Mouse (Mus musculus): ENCODE results near the gene Bcl7b. TPM values are rescaled to one million over a fixed set of nuclear protein-coding genes. Genes with fewer than 3 reads are reported as not detected.
"Not testable (repeated sequence)": the region's sequence is repeated elsewhere in the genome, so short reads cannot be mapped to it uniquely, and the experiment has no call there.

Bcl7b gene
- total and polyA plus RNA-seq, 2 experiments from 2014 or later: 18.5 to 32.5 TPM

- no peak for ATAC-seq
Measured at GRCm38 (mm10) chr5:135224169-135224568, 56.1 kb downstream of the Bcl7b start.

GRCm38 (mm10) chr5:135225879-135226278, 57.8 kb downstream of the Bcl7b start:
- H3K27ac ChIP-seq; DNase-seq (ENCODE audit: low spot score); H3K9ac ChIP-seq (replicated peaks; ENCODE audit: low read length); H3K4me1 ChIP-seq (ENCODE audit: insufficient read depth, low read length); H3K4me2 ChIP-seq (ENCODE audit: low read depth, low read length); H3K9me3 ChIP-seq (ENCODE audit: low read length); H3K4me3 ChIP-seq (ENCODE audit: low read length); H3K27me3 ChIP-seq (ENCODE audit: insufficient read depth, low read length); ATAC-seq: not testable (repeated sequence)
- peaks cover 58% of the 10 kb centered on the region for H3K36me3 ChIP-seq (ENCODE audit: insufficient read depth, low read length)
- 93% methylated on average over 4 of the region's 4 CpGs for WGBS

More at GRCm38 (mm10) chr5:135224169-135224568, 56.1 kb downstream of the Bcl7b start:
- Histone ChIP-seq H3K36me3 (ENCODE audit: insufficient read depth, low read length) (peaks cover 56% of the 10 kb centered on the region), H3K27ac (no peak overlapping the region), H3K27me3 (ENCODE audit: insufficient read depth, low read length) (no peaks in the 10 kb centered on the region), H3K4me1 (ENCODE audit: insufficient read depth, low read length) (no peaks in the 10 kb centered on the region), H3K4me2 (ENCODE audit: low read depth, low read length) (no peak overlapping the region), H3K4me3 (ENCODE audit: low read length) (no peak overlapping the region), H3K9ac (replicated peaks; ENCODE audit: low read length) (no peak overlapping the region), H3K9me3 (ENCODE audit: low read length) (no peaks in the 10 kb centered on the region)
- 91% methylated on average over 3 of the region's 3 CpGs for WGBS
- TF ChIP-seq CTCF (IDR thresholded peaks at IDR 0.05; ENCODE audit: low read depth): no peak
- no peak for DNase-seq (ENCODE audit: low spot score)

- Histone ChIP-seq H3K27ac (no peak overlapping the region), H3K4me3 (ENCODE audit: low read length) (no peak overlapping the region), H3K27me3 (ENCODE audit: insufficient read depth, low read length) (no peaks in the 10 kb centered on the region), H3K9ac (replicated peaks; ENCODE audit: low read length) (no peak overlapping the region), H3K36me3 (ENCODE audit: insufficient read depth, low read length) (peaks cover 61% of the 10 kb centered on the region), H3K4me2 (ENCODE audit: low read depth, low read length) (no peak overlapping the region), H3K4me1 (ENCODE audit: insufficient read depth, low read length) (no peaks in the 10 kb centered on the region), H3K9me3 (ENCODE audit: low read length) (no peaks in the 10 kb centered on the region)
- DNase-seq (ENCODE audit: low spot score): no peak
- no peak for TF ChIP-seq CTCF (IDR thresholded peaks at IDR 0.05; ENCODE audit: low read depth)
- 83% methylated on average over 4 of the region's 4 CpGs for WGBS
- ATAC-seq: no peak
Measured at GRCm38 (mm10) chr5:135230186-135230585, 62.1 kb downstream of the Bcl7b start.

Small RNA genes lying within 50 kb of the gene (microRNA-seq; reads per million reads assigned to microRNA genes)
- gene Gm25315: 0 reads per million in 2 experiments

Other genes starting within 250 kb of the Bcl7b start
- 8.1 and 10.9 TPM in 2 replicates for gene Mettl27, start 235.9 kb upstream of the Bcl7b start, total RNA-seq (2014; rRNA removed)
- gene Mettl27, start 235.9 kb upstream of the Bcl7b start, polyA plus RNA-seq (2015; fragmentation: Nextera tagmentation; extraction: Ambion mirVana): 8.5 and 11.0 TPM in 2 replicates
- gene Cldn4, start 221.3 kb upstream of the Bcl7b start, total RNA-seq (2014; rRNA removed): not detected in 2 replicates
- not detected in 2 replicates for gene Cldn4, start 221.3 kb upstream of the Bcl7b start, polyA plus RNA-seq (2015; fragmentation: Nextera tagmentation; extraction: Ambion mirVana)
- 3.6 and 10.5 TPM in 2 replicates for gene Cldn3, start 182.1 kb upstream of the Bcl7b start, total RNA-seq (2014; rRNA removed)
- 4.7 and 5.9 TPM in 2 replicates for gene Cldn3, start 182.1 kb upstream of the Bcl7b start, polyA plus RNA-seq (2015; fragmentation: Nextera tagmentation; extraction: Ambion mirVana)
- 60.7 and 72.4 TPM in 2 replicates for gene Abhd11, start 159.1 kb upstream of the Bcl7b start, total RNA-seq (2014; rRNA removed)
- gene Abhd11, start 159.1 kb upstream of the Bcl7b start, polyA plus RNA-seq (2015; fragmentation: Nextera tagmentation; extraction: Ambion mirVana): 81.7 and 83.7 TPM in 2 replicates
- 141 and 149 TPM in 2 replicates for gene Stx1a, start 144.8 kb upstream of the Bcl7b start, total RNA-seq (2014; rRNA removed)
- gene Stx1a, start 144.8 kb upstream of the Bcl7b start, polyA plus RNA-seq (2015; fragmentation: Nextera tagmentation; extraction: Ambion mirVana): 118 and 126 TPM in 2 replicates
- 14.7 and 19.6 TPM in 2 replicates for gene Dnajc30, start 104.1 kb upstream of the Bcl7b start, total RNA-seq (2014; rRNA removed)
- gene Dnajc30, start 104.1 kb upstream of the Bcl7b start, polyA plus RNA-seq (2015; fragmentation: Nextera tagmentation; extraction: Ambion mirVana): 43.4 and 45.3 TPM in 2 replicates
- 44.8 and 52.2 TPM in 2 replicates for gene Bud23, start 103.3 kb upstream of the Bcl7b start, total RNA-seq (2014; rRNA removed)
- 64.5 TPM in 2 replicates for gene Bud23, start 103.3 kb upstream of the Bcl7b start, polyA plus RNA-seq (2015; fragmentation: Nextera tagmentation; extraction: Ambion mirVana)
- 97.1 and 100 TPM in 2 replicates for gene Vps37d, start 90.0 kb upstream of the Bcl7b start, total RNA-seq (2014; rRNA removed)
- 28.6 and 30.0 TPM in 2 replicates for gene Vps37d, start 90.0 kb upstream of the Bcl7b start, polyA plus RNA-seq (2015; fragmentation: Nextera tagmentation; extraction: Ambion mirVana)
- 0.58 and 2.3 TPM in 2 replicates for gene Mlxipl, start 78.4 kb upstream of the Bcl7b start, total RNA-seq (2014; rRNA removed)
- 0.86 and 1.4 TPM in 2 replicates for gene Mlxipl, start 78.4 kb upstream of the Bcl7b start, polyA plus RNA-seq (2015; fragmentation: Nextera tagmentation; extraction: Ambion mirVana)
- gene Tbl2, start 18.6 kb upstream of the Bcl7b start, total RNA-seq (2014; rRNA removed): 36.9 and 43.7 TPM in 2 replicates
- 10.7 and 12.3 TPM in 2 replicates for gene Tbl2, start 18.6 kb upstream of the Bcl7b start, polyA plus RNA-seq (2015; fragmentation: Nextera tagmentation; extraction: Ambion mirVana)
- gene Baz1b, start 19.0 kb downstream of the Bcl7b start, total RNA-seq (2014; rRNA removed): 35.5 and 42.9 TPM in 2 replicates
- gene Baz1b, start 19.0 kb downstream of the Bcl7b start, polyA plus RNA-seq (2015; fragmentation: Nextera tagmentation; extraction: Ambion mirVana): 15.8 and 16.7 TPM in 2 replicates
- gene Fzd9, start 82.9 kb downstream of the Bcl7b start, total RNA-seq (2014; rRNA removed): 35.1 and 49.8 TPM in 2 replicates
- 18.0 TPM in 2 replicates for gene Fzd9, start 82.9 kb downstream of the Bcl7b start, polyA plus RNA-seq (2015; fragmentation: Nextera tagmentation; extraction: Ambion mirVana)
- gene Fkbp6, start 181.8 kb downstream of the Bcl7b start, total RNA-seq (2014; rRNA removed): not detected in 2 replicates
- gene Fkbp6, start 181.8 kb downstream of the Bcl7b start, polyA plus RNA-seq (2015; fragmentation: Nextera tagmentation; extraction: Ambion mirVana): 0.14 and 0.29 TPM in 2 replicates
- not detected in 2 replicates for gene Trim50, start 185.0 kb downstream of the Bcl7b start, total RNA-seq (2014; rRNA removed)
- 0.08 TPM in 1 of 2 replicates, not detected in the other for gene Trim50, start 185.0 kb downstream of the Bcl7b start, polyA plus RNA-seq (2015; fragmentation: Nextera tagmentation; extraction: Ambion mirVana)
- gene Nsun5, start 201.7 kb downstream of the Bcl7b start, total RNA-seq (2014; rRNA removed): 17.8 and 22.7 TPM in 2 replicates
- 18.1 and 19.1 TPM in 2 replicates for gene Nsun5, start 201.7 kb downstream of the Bcl7b start, polyA plus RNA-seq (2015; fragmentation: Nextera tagmentation; extraction: Ambion mirVana)
- gene Pom121, start 226.3 kb downstream of the Bcl7b start, total RNA-seq (2014; rRNA removed): 11.2 and 14.3 TPM in 2 replicates
- 7.5 TPM in 2 replicates for gene Pom121, start 226.3 kb downstream of the Bcl7b start, polyA plus RNA-seq (2015; fragmentation: Nextera tagmentation; extraction: Ambion mirVana)